In the genomic region with DNA sequence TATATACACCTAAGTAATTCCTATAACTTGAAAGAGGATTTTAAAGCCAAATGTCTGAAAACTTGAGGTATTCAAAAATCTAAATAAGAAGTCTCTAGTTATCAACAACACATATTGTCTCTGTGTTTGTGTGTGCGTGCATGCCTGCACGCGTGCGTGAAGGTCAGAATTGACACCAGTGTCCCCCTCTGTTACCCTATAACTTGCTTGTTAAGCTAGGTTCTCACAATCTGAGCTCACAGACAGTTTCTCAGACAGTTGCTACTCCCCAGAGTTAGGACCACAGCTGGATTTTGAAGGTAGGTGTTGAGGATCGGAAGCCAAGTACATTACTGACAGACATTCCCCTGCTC, we compare ENCODE assay signal across 8 mouse cellular contexts.
DNase-seq lines count a peak whose midpoint lies in the region; ATAC-seq and TF ChIP-seq lines count a peak whose summit lies in the region.

No protein-coding gene starts in this region.

- no peak for TF ChIP-seq CTCF in heart, postnatal 0 days (IDR thresholded peaks at IDR 0.05; ENCODE audit: low read depth)

- TF ChIP-seq EP300 in heart, postnatal 0 days (IDR thresholded peaks at IDR 0.05; ENCODE audit: low read depth): no peak

- no peaks in the 10 kb centered on the region for H3K9me3 ChIP-seq in heart, postnatal 0 days (replicated peaks; ENCODE audit: control insufficient read depth, low read length)
- H3K9me3 ChIP-seq in lung, embryonic 16.5 days (ENCODE audit: control insufficient read depth, low read length): no peaks in the 10 kb centered on the region
- H3K9me3 ChIP-seq in liver, embryonic 15.5 days (replicated peaks): no peaks in the 10 kb centered on the region

- no peak for DNase-seq in heart, postnatal 0 days (ENCODE audit: low spot score)
- DNase-seq in heart, postnatal 36 days: no peak
- DNase-seq in lung, postnatal 10 days: no peak
- DNase-seq in cerebellum, postnatal 14 days: no peak

- no peaks in the 10 kb centered on the region for H3K27me3 ChIP-seq in heart, postnatal 0 days (ENCODE audit: control insufficient read depth, insufficient read depth, low read length)
- H3K27me3 ChIP-seq in lung, embryonic 16.5 days (ENCODE audit: control insufficient read depth, insufficient read depth, low read depth, low read length): no peaks in the 10 kb centered on the region
- no peaks in the 10 kb centered on the region for H3K27me3 ChIP-seq in liver, embryonic 15.5 days

- no peaks in the 10 kb centered on the region for H3K4me1 ChIP-seq in heart, postnatal 0 days (ENCODE audit: control insufficient read depth, insufficient read depth)
- H3K4me1 ChIP-seq in lung, embryonic 16.5 days (replicated peaks; ENCODE audit: control insufficient read depth, insufficient read depth, low read length): no peaks in the 10 kb centered on the region; the same call in 1 of the 2 replicates
- 0 out of 2 replicates have a peak, but pooled peaks cover 3% of the 10 kb centered on the region for H3K4me1 ChIP-seq in liver, embryonic 15.5 days (replicated peaks)

- no peak for ATAC-seq in heart, postnatal 0 days (ENCODE audit: insufficient read depth, low read depth)
- ATAC-seq in lung, embryonic 16.5 days (ENCODE audit: low read depth): no peak
- peak; percentile 56 for ATAC-seq in common myeloid progenitor, adult 5-6 weeks (replicated peaks; ENCODE audit: low read depth, poor library complexity, severe bottlenecking)
- no peak for ATAC-seq in liver, embryonic 15.5 days (ENCODE audit: insufficient read depth)
- no peak for ATAC-seq in monocyte, adult 5-6 weeks (replicated peaks; ENCODE audit: insufficient number of reproducible peaks, low FRiP score, low TSS enrichment, poor library complexity, severe bottlenecking)

- no peak overlapping the region for H3K9ac ChIP-seq in heart, postnatal 0 days (replicated peaks; ENCODE audit: low read depth, low read length)
- H3K9ac ChIP-seq in lung, embryonic 16.5 days (ENCODE audit: low read length): no peak overlapping the region
- H3K9ac ChIP-seq in liver, embryonic 15.5 days: no peak overlapping the region

- peak overlapping the region; percentile 40; the same call in 1 of the 2 replicates for H3K4me3 ChIP-seq in heart, postnatal 0 days (ENCODE audit: low read depth, low read length)
- H3K4me3 ChIP-seq in lung, embryonic 16.5 days (ENCODE audit: low read length): no peak overlapping the region
- no peak overlapping the region for H3K4me3 ChIP-seq in liver, embryonic 15.5 days (replicated peaks)

- H3K4me2 ChIP-seq in heart, postnatal 0 days (ENCODE audit: low read depth, low read length): peak overlapping the region; percentile 27; the same call in 1 of the 2 replicates
- peak overlapping the region; percentile 43 for H3K4me2 ChIP-seq in lung, embryonic 16.5 days (ENCODE audit: low read depth, low read length)
- H3K4me2 ChIP-seq in liver, embryonic 15.5 days: peak overlapping the region; percentile 37

- 56% methylated on average over 5 of the region's 5 CpGs for WGBS in heart, postnatal 0 days
- 61% methylated on average over 5 of the region's 5 CpGs for WGBS in lung, embryonic 16.5 days
- 35% methylated on average over 5 of the region's 5 CpGs for WGBS in liver, embryonic 15.5 days (ENCODE audit: insufficient replicate concordance)

- peaks cover 6% of the 10 kb centered on the region; the same call in 1 of the 2 replicates for H3K36me3 ChIP-seq in heart, postnatal 0 days (replicated peaks; ENCODE audit: control insufficient read depth, insufficient read depth, low read length)
- H3K36me3 ChIP-seq in lung, embryonic 16.5 days (ENCODE audit: control insufficient read depth, insufficient read depth, low read length): peaks cover 4% of the 10 kb centered on the region
- H3K36me3 ChIP-seq in liver, embryonic 15.5 days (replicated peaks): peaks cover 10% of the 10 kb centered on the region

- intact Hi-C loops in heart, postnatal 36 days (cut with DNase I): loop anchor here (5.0 kb wide), 1 partner anchor 74 kb away; no protein-coding TSS in a partner anchor

- H3K27ac ChIP-seq in heart, postnatal 0 days (ENCODE audit: low read depth): peak overlapping the region; percentile 70
- peak overlapping the region; percentile 70 for H3K27ac ChIP-seq in lung, embryonic 16.5 days (ENCODE audit: low read length)
- H3K27ac ChIP-seq in liver, embryonic 15.5 days (replicated peaks): 0 out of 2 replicates have a peak overlapping the region, but pooled peaks have one; percentile 35
